Mouse (Mus musculus) neural tube, embryonic 15.5 days (tissue): ENCODE measurements around the gene Ppa2. TPM values are rescaled to one million over a fixed set of nuclear protein-coding genes. Genes with fewer than 3 reads are reported as not detected.

Experiments
- ATAC-seq: fragments of 200-750 bp; cut with Nextera tagmentation; 2 replicates; pipeline ENCODE4 v1.8.0; 2017; ENCODE audit warnings: mild to moderate bottlenecking, moderate TSS enrichment, moderate library complexity; ENCODE audit not compliant: low FRiP score
- H3K27ac ChIP-seq: fragments of 300-500 bp; sonication (generic); replicated peaks from 2 replicates; pipeline ENCODE4 v1.5.1; 2015; ENCODE audit warnings: mild to moderate bottlenecking, inconsistent platforms
- H3K27me3 ChIP-seq: fragments of 300-500 bp; sonication (generic); replicated peaks from 2 replicates; pipeline ENCODE4 v1.6.1; 2015; ENCODE audit warnings: inconsistent platforms
- H3K36me3 ChIP-seq: fragments of 300-500 bp; sonication (generic); 2 replicates; pipeline ENCODE4 v1.6.1; 2015; ENCODE audit warnings: inconsistent platforms
- H3K4me1 ChIP-seq: fragments of 300-500 bp; sonication (generic); 2 replicates; pipeline ENCODE4 v1.6.1; 2015; ENCODE audit warnings: inconsistent platforms
- H3K4me2 ChIP-seq: fragments of 300-500 bp; sonication (generic); 2 replicates; pipeline ENCODE4 v1.6.1; 2015; ENCODE audit warnings: inconsistent platforms, mild to moderate bottlenecking, moderate library complexity
- H3K4me3 ChIP-seq: fragments of 300-500 bp; sonication (generic); replicated peaks from 2 replicates; pipeline ENCODE4 v1.5.1; 2015; ENCODE audit warnings: mild to moderate bottlenecking, inconsistent platforms
- H3K9ac ChIP-seq: fragments of 300-500 bp; sonication (generic); replicated peaks from 2 replicates; pipeline ENCODE4 v1.6.1; 2015; ENCODE audit warnings: mild to moderate bottlenecking, inconsistent platforms
- H3K9me3 ChIP-seq: fragments of 300-500 bp; sonication (generic); replicated peaks from 2 replicates; pipeline ENCODE4 v1.6.1; 2016; ENCODE audit warnings: inconsistent platforms
- WGBS: fragments of 180-500 bp; shearing (Covaris S2); methylation state at CpG from one replicate; pipeline ENCODE4 v1.1.7; 2015; ENCODE audit warnings: mixed read lengths; 5-methylcytosine and 5-hydroxymethylcytosine counted together
- polyA plus RNA-seq: library from polyadenylated mRNA; unstranded; fragments of >200 nt; fragmentation: Nextera tagmentation; extraction: Ambion mirVana; gene quantifications from 2 replicates; pipeline ENCODE4 v1.2.1, GENCODE M21; 2015

Ppa2 gene
- polyA plus RNA-seq, 1 experiment from 2014 or later = 79.4 TPM

GRCm38 (mm10) chr3:133405636-133406035, 95.7 kb downstream of the Ppa2 start:
- H3K27me3 ChIP-seq = no peaks in the 10 kb centered on the region
- H3K4me3 ChIP-seq = no peak overlapping the region
- no peak overlapping the region for H3K4me2 ChIP-seq
- 94% methylated on average over 3 of the region's 3 CpGs for WGBS
- H3K9me3 ChIP-seq = no peaks in the 10 kb centered on the region
- ATAC-seq = no peak
- no peaks in the 10 kb centered on the region for H3K4me1 ChIP-seq
- H3K27ac ChIP-seq = no peak overlapping the region
- H3K9ac ChIP-seq = no peak overlapping the region
- H3K36me3 ChIP-seq = no peaks in the 10 kb centered on the region

DNA sequence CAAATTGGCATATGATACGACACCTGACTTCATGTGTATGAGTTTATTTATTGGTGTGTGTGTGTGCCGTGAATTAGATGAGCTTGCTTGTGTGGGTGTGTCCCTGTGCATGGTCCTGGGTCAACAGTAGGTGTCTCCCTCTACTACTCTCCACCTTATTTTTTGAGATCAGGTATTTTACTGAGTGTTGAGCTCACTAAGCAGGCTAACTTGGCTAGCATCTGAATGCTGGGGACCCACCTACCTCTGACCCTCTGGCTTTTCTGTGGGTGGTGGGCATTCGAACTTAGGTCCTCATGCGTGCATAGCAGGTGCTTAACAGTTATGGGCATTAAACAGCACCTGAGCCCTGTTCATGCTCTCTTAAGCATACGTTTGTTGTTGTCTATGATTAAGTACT, 96.3 kb downstream of the Ppa2 start:
- H3K4me1 ChIP-seq = no peaks in the 10 kb centered on the region
- H3K4me2 ChIP-seq = no peak overlapping the region
- no peaks in the 10 kb centered on the region for H3K27me3 ChIP-seq
- H3K4me3 ChIP-seq = no peak overlapping the region
- H3K9me3 ChIP-seq = no peaks in the 10 kb centered on the region
- ATAC-seq = no peak
- no peak overlapping the region for H3K9ac ChIP-seq
- WGBS = 88% methylated on average over 5 of the region's 5 CpGs
- H3K36me3 ChIP-seq = no peaks in the 10 kb centered on the region
- H3K27ac ChIP-seq = no peak overlapping the region

DNA sequence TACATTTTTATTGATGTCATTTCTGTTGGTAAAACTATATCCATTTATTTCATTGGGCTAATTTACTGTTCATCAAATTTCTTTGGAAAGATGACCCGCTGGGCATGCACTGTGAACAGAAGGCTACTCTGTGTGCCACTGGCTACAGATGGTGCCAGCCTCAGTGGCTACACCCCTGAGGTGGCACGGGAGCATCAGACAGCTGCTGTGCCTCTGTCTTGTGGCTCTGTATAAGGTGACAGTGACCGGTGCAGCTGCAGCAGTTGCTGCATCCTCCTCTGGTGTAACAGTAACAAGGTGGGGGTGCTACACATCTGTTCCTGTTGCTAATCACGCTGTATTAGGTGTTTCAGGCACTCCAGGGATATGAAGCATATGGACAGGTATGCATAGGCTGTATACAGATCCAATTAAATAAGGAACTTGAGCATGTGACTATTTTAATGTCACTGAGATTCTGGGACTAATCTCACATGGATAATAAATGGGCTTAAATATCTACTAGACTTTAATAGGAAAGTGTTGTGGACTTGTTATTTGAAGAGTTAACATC, 101.3 kb downstream of the Ppa2 start:
- Histone ChIP-seq H3K9ac (no peak overlapping the region), H3K27me3 (no peaks in the 10 kb centered on the region), H3K4me1 (no peaks in the 10 kb centered on the region), H3K4me2 (no peak overlapping the region), H3K36me3 (no peaks in the 10 kb centered on the region), H3K27ac (no peak overlapping the region), H3K9me3 (no peaks in the 10 kb centered on the region), H3K4me3 (no peak overlapping the region)
- no peak for ATAC-seq
- 77% methylated on average over 4 of the region's 4 CpGs for WGBS

- H3K4me2 ChIP-seq = no peak overlapping the region
- H3K4me1 ChIP-seq = no peaks in the 10 kb centered on the region
- no peak overlapping the region for H3K9ac ChIP-seq
- no peak overlapping the region for H3K4me3 ChIP-seq
- no peak overlapping the region for H3K27ac ChIP-seq
- H3K27me3 ChIP-seq = no peaks in the 10 kb centered on the region
- no peaks in the 10 kb centered on the region for H3K9me3 ChIP-seq
- no peaks in the 10 kb centered on the region for H3K36me3 ChIP-seq
- 70% methylated on average over 8 of the region's 8 CpGs for WGBS
- no peak for ATAC-seq
Observed at GRCm38 (mm10) chr3:133411768-133412167, 101.9 kb downstream of the Ppa2 start.

GRCm38 (mm10) chr3:133414747-133415146, 104.8 kb downstream of the Ppa2 start:
- no peak overlapping the region for H3K9ac ChIP-seq
- H3K4me3 ChIP-seq = no peak overlapping the region
- no peak overlapping the region for H3K4me2 ChIP-seq
- no peak for ATAC-seq
- 93% methylated on average over 4 of the region's 4 CpGs for WGBS
- H3K36me3 ChIP-seq = no peaks in the 10 kb centered on the region
- H3K4me1 ChIP-seq = no peaks in the 10 kb centered on the region
- H3K27ac ChIP-seq = no peak overlapping the region
- no peaks in the 10 kb centered on the region for H3K27me3 ChIP-seq
- H3K9me3 ChIP-seq = no peaks in the 10 kb centered on the region

DNA sequence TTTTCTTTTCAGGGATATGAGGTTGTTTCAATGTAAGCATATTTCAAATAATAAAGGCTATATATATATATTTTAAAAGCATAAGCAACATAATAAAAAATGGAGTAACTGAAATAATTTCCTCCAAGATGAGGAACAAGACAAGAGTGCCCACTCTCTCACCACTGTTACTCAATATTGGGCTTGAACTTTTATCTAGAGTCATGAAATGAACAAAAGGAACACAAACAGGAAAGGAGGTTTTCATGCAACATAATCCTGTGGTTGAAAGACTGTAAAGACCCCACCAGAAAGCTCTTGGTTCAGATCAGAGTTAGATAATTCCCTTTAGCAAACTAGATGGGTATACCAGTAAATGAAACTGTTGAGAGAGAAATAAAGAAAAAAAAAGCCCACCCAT, 113.2 kb downstream of the Ppa2 start:
- no peaks in the 10 kb centered on the region for H3K27me3 ChIP-seq

More for the DNA sequence above, 113.2 kb downstream of the Ppa2 start:
- Histone ChIP-seq H3K4me2 (no peak overlapping the region), H3K27ac (no peak overlapping the region), H3K4me1 (no peaks in the 10 kb centered on the region), H3K4me3 (no peak overlapping the region), H3K36me3 (no peaks in the 10 kb centered on the region), H3K9me3 (no peaks in the 10 kb centered on the region), H3K9ac (no peak overlapping the region)
- no peak for ATAC-seq

Other genes starting within 250 kb of the Ppa2 start
- 13.7 and 17.6 TPM in 2 replicates for gene Ints12, start 218.3 kb upstream of the Ppa2 start, polyA plus RNA-seq
- gene Gstcd, start 218.1 kb upstream of the Ppa2 start, polyA plus RNA-seq = 2.9 and 4.2 TPM in 2 replicates
- gene Arhgef38, start 75.2 kb upstream of the Ppa2 start, polyA plus RNA-seq = 0.05 and 0.37 TPM in 2 replicates
- 15.2 and 15.7 TPM in 2 replicates for gene Tet2, start 235.0 kb downstream of the Ppa2 start, polyA plus RNA-seq